19 mouse cellular contexts compared by ENCODE assay signal in genomic region chr4:108428341-108428721, GRCm38 (mm10). TPM values are rescaled to one million over a fixed set of nuclear protein-coding genes. Genes with fewer than 3 reads are reported as not detected.
DNase-seq lines count a peak whose midpoint lies in the region; ATAC-seq lines count a peak whose summit lies in the region.
"Had no signal": no experiment of that assay in that cellular context is flagged by ENCODE, and none has a peak within 500 bp of the region (broad histone marks: within the 10 kb centered on the region; RNA-seq: fewer than 3 reads in every experiment).

No protein-coding gene starts in this region.

- no peak overlapping the region for H3K4me2 ChIP-seq in heart, embryonic 12.5 days
- no peak overlapping the region for H3K4me2 ChIP-seq in limb, embryonic 12.5 days
- no peak overlapping the region for H3K4me2 ChIP-seq in midbrain, embryonic 14.5 days (ENCODE audit: low read length)
- H3K4me2 ChIP-seq: embryonic facial prominence, embryonic 15.5 days; forebrain, embryonic 12.5 days; hindbrain, embryonic 14.5 days; midbrain, embryonic 11.5 days had no signal

- 71% methylated on average over 6 of the region's 6 CpGs for WGBS in heart, embryonic 12.5 days
- 64% methylated on average over 6 of the region's 6 CpGs for WGBS in limb, embryonic 12.5 days
- WGBS in midbrain, embryonic 10.5 days: 91% methylated on average over 6 of the region's 6 CpGs
- 93% methylated on average over 6 of the region's 6 CpGs for WGBS in midbrain, embryonic 14.5 days

- H3K4me1 ChIP-seq in heart, embryonic 12.5 days (replicated peaks): peaks cover 20% of the 10 kb centered on the region
- peaks cover 41% of the 10 kb centered on the region for H3K4me1 ChIP-seq in limb, embryonic 12.5 days (replicated peaks)
- peaks cover 30% of the 10 kb centered on the region for H3K4me1 ChIP-seq in midbrain, embryonic 10.5 days
- peaks cover 20% of the 10 kb centered on the region for H3K4me1 ChIP-seq in midbrain, embryonic 14.5 days (ENCODE audit: control insufficient read depth, insufficient read depth, low read length)

- H3K27ac ChIP-seq in heart, embryonic 12.5 days (ENCODE audit: poor library complexity, severe bottlenecking): no peak overlapping the region
- H3K27ac ChIP-seq in limb, embryonic 12.5 days: peak overlapping the region; percentile 36; the same call in 1 of the 2 replicates
- H3K27ac ChIP-seq in midbrain, embryonic 10.5 days (replicated peaks): no peak overlapping the region
- no peak overlapping the region for H3K27ac ChIP-seq in midbrain, embryonic 14.5 days (replicated peaks; ENCODE audit: low read depth, low read length)
- H3K27ac ChIP-seq: embryonic facial prominence, embryonic 15.5 days; hindbrain, embryonic 14.5 days had no signal

- H3K4me3 ChIP-seq in heart, embryonic 12.5 days: no peak overlapping the region
- no peak overlapping the region for H3K4me3 ChIP-seq in limb, embryonic 12.5 days (replicated peaks)
- no peak overlapping the region for H3K4me3 ChIP-seq in midbrain, embryonic 10.5 days
- H3K4me3 ChIP-seq in midbrain, embryonic 14.5 days (replicated peaks; ENCODE audit: low read depth, low read length): no peak overlapping the region
- H3K4me3 ChIP-seq: embryonic facial prominence, embryonic 15.5 days; forebrain, embryonic 12.5 days had no signal

- DNase-seq in heart, adult 8-10 months (ENCODE audit: low spot score): peak; percentile 6
- DNase-seq in spleen, postnatal 36 days (ENCODE audit: low spot score in 2 of 2): peak; percentile 52 to 54
- DNase-seq in spleen, adult 12 weeks (ENCODE audit: low spot score): no peak
- DNase-seq in testis, postnatal 14 days (ENCODE audit: low spot score): no peak
- no peak for DNase-seq in midbrain, embryonic 10.5 days (ENCODE audit: low spot score)
- no peak for DNase-seq in midbrain, embryonic 14.5 days
- DNase-seq: adrenal gland, adult 8-10 months; cerebellum, adult 9-10 months; gastrocnemius, postnatal 36 days; kidney, postnatal 36 days; liver, postnatal 0 days had no signal

- no peak for ATAC-seq in heart, embryonic 12.5 days (ENCODE audit: insufficient number of reproducible peaks, low FRiP score)
- no peak for ATAC-seq in limb, embryonic 12.5 days (ENCODE audit: insufficient number of reproducible peaks, insufficient read depth, low FRiP score, low TSS enrichment, low read depth)
- no peak for ATAC-seq in midbrain, embryonic 14.5 days (ENCODE audit: low FRiP score, low TSS enrichment)
- ATAC-seq: liver, postnatal 0 days had no signal

- H3K27me3 ChIP-seq in heart, embryonic 12.5 days (replicated peaks): no peaks in the 10 kb centered on the region
- H3K27me3 ChIP-seq in limb, embryonic 12.5 days: no peaks in the 10 kb centered on the region
- H3K27me3 ChIP-seq in midbrain, embryonic 10.5 days (ENCODE audit: low read depth, poor library complexity, severe bottlenecking): no peaks in the 10 kb centered on the region
- no peaks in the 10 kb centered on the region for H3K27me3 ChIP-seq in midbrain, embryonic 14.5 days (ENCODE audit: control insufficient read depth, insufficient read depth, low read length)
- H3K27me3 ChIP-seq: embryonic facial prominence, embryonic 15.5 days; forebrain, embryonic 12.5 days had no signal

- H3K36me3 ChIP-seq in heart, embryonic 12.5 days: no peaks in the 10 kb centered on the region
- no peaks in the 10 kb centered on the region for H3K36me3 ChIP-seq in limb, embryonic 12.5 days
- H3K36me3 ChIP-seq in midbrain, embryonic 10.5 days: no peaks in the 10 kb centered on the region
- H3K36me3 ChIP-seq in midbrain, embryonic 14.5 days (ENCODE audit: control insufficient read depth, insufficient read depth, low read length): no peaks in the 10 kb centered on the region
- H3K36me3 ChIP-seq: embryonic facial prominence, embryonic 15.5 days; forebrain, embryonic 12.5 days had no signal

- H3K9ac ChIP-seq in heart, embryonic 12.5 days: no peak overlapping the region
- no peak overlapping the region for H3K9ac ChIP-seq in limb, embryonic 12.5 days (replicated peaks)
- no peak overlapping the region for H3K9ac ChIP-seq in midbrain, embryonic 14.5 days (replicated peaks; ENCODE audit: low read length)
- H3K9ac ChIP-seq: embryonic facial prominence, embryonic 15.5 days; forebrain, embryonic 12.5 days; hindbrain, embryonic 14.5 days; liver, postnatal 0 days had no signal

- no peaks in the 10 kb centered on the region for H3K9me3 ChIP-seq in heart, embryonic 12.5 days (replicated peaks)
- H3K9me3 ChIP-seq in limb, embryonic 12.5 days: no peaks in the 10 kb centered on the region
- no peaks in the 10 kb centered on the region for H3K9me3 ChIP-seq in midbrain, embryonic 10.5 days (replicated peaks)
- no peaks in the 10 kb centered on the region for H3K9me3 ChIP-seq in midbrain, embryonic 14.5 days (ENCODE audit: control insufficient read depth, low read length)
- H3K9me3 ChIP-seq: embryonic facial prominence, embryonic 15.5 days; forebrain, embryonic 12.5 days had no signal

RNA-seq across cellular contexts. Expression of gene Gpx7, which starts 21.6 kb away (rescaled TPM):
- 1 to 10 TPM; 4.4 to 9.5 (median 6.3) TPM for total RNA-seq in heart, adult 8-10 months (2022)
- polyA plus RNA-seq in heart, embryonic 12.5 days (2016; fragmentation: Nextera tagmentation; extraction: Ambion mirVana): 66.1 and 67.6 TPM in 2 replicates
- 62.0 and 62.9 TPM in 2 replicates for polyA plus RNA-seq in limb, embryonic 12.5 days (2016; fragmentation: Nextera tagmentation; extraction: Ambion mirVana)
- 52.1 and 52.8 TPM in 2 replicates for polyA plus RNA-seq in midbrain, embryonic 10.5 days (2016; fragmentation: Nextera tagmentation; extraction: Ambion mirVana)
- polyA plus RNA-seq in midbrain, embryonic 14.5 days (2014; fragmentation: Nextera tagmentation; extraction: Ambion mirVana): 16.2 and 23.9 TPM in 2 replicates
- polyA plus RNA-seq: C2C12 had no signal

RNA-seq across cellular contexts. Expression of gene Tut4, which starts 30.9 kb away (rescaled TPM):
- total RNA-seq in heart, adult 8-10 months (2022): 10 to 100 TPM; 14.6 to 25.2 (median 18.6) TPM
- polyA plus RNA-seq in heart, embryonic 12.5 days (2016; fragmentation: Nextera tagmentation; extraction: Ambion mirVana): 54.4 and 61.2 TPM in 2 replicates
- polyA plus RNA-seq in limb, embryonic 12.5 days (2016; fragmentation: Nextera tagmentation; extraction: Ambion mirVana): 144 and 154 TPM in 2 replicates
- polyA plus RNA-seq in midbrain, embryonic 10.5 days (2016; fragmentation: Nextera tagmentation; extraction: Ambion mirVana): 72.7 and 80.9 TPM in 2 replicates
- 59.0 and 70.7 TPM in 2 replicates for polyA plus RNA-seq in midbrain, embryonic 14.5 days (2014; fragmentation: Nextera tagmentation; extraction: Ambion mirVana)

RNA-seq across cellular contexts. Expression of gene Shisal2a, which starts 45.2 kb away (rescaled TPM):
- total RNA-seq in heart, adult 8-10 months (2022): not detected
- polyA plus RNA-seq in heart, embryonic 12.5 days (2016; fragmentation: Nextera tagmentation; extraction: Ambion mirVana): 1.1 and 1.4 TPM in 2 replicates
- 8.1 and 9.4 TPM in 2 replicates for polyA plus RNA-seq in limb, embryonic 12.5 days (2016; fragmentation: Nextera tagmentation; extraction: Ambion mirVana)
- 2.2 and 2.6 TPM in 2 replicates for polyA plus RNA-seq in midbrain, embryonic 10.5 days (2016; fragmentation: Nextera tagmentation; extraction: Ambion mirVana)
- 4.9 and 6.6 TPM in 2 replicates for polyA plus RNA-seq in midbrain, embryonic 14.5 days (2014; fragmentation: Nextera tagmentation; extraction: Ambion mirVana)
- total RNA-seq: gastrocnemius, postnatal 36 days; layer of hippocampus, postnatal 25 days had no signal
- polyA plus RNA-seq: C2C12 had no signal

Comparison
In these comparisons a context has a peak if more than half of its experiments do, and no peak if none do; other contexts are left out.
1. DNase-seq: peak in heart, adult 8-10 months (single experiment) and spleen, postnatal 36 days (2 of 2); none in spleen, adult 12 weeks (single experiment), testis, postnatal 14 days (single experiment), midbrain, embryonic 10.5 days (single experiment) and midbrain, embryonic 14.5 days (single experiment).